Mouse (Mus musculus): Measurements from ENCODE around the gene Serpina3a.

The Serpina3a gene

DNA sequence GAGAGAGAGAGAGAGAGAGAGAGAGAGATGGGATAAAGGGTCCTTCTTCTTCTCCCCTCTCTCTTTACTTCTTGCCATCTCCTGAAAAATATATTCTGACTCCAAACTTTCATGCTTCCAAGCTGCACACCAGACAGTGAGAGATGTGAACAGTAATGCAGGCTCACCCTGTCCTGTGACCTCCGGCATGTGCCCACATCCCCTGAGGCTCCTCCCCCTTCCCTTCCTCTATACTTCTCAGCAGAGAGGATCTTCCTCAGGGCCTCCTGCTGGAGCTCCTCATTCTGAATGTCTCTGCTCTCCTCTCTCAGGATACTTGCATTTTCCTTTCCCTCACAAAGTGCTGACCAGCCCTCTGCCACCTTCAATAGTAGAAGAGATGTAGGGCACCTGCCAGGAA lies 29.9 kb downstream of the Serpina3a start:
- no peak for DNase-seq (ENCODE audit: low spot score in 2 of 2)

- no peak for DNase-seq (ENCODE audit: low spot score in 2 of 2)
Measured at GRCm38 (mm10) chr12:104143286-104143685, 30.8 kb downstream of the Serpina3a start.

GRCm38 (mm10) chr12:104145571-104145970 lies 33.0 kb downstream of the Serpina3a start:
- DNase-seq (ENCODE audit: low spot score in 2 of 2) = no peak

DNA sequence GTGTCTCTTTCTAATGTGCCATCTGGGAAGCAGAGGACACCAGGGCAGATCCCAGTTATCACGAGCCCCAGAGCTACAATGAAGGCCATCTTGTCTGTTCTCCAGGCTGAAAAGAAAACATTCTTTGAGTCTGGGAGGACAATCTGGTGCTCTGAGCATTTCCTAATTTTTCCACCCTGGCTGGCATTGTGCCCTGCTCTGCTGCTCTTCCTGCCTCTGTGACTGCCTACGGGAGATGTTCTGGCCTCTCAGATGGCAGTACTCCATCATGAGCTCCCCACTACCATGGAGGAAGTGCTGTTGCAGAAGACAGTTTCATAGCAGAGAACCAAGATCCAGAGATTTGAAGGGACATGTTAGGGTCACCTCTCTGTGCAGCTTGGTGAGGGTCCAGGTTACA lies 39.5 kb downstream of the Serpina3a start:
- DNase-seq (ENCODE audit: low spot score in 2 of 2) = no peak

- DNase-seq (ENCODE audit: low spot score in 2 of 2) = no peak
Measured at GRCm38 (mm10) chr12:104153041-104153645, 40.6 kb downstream of the Serpina3a start.

DNA sequence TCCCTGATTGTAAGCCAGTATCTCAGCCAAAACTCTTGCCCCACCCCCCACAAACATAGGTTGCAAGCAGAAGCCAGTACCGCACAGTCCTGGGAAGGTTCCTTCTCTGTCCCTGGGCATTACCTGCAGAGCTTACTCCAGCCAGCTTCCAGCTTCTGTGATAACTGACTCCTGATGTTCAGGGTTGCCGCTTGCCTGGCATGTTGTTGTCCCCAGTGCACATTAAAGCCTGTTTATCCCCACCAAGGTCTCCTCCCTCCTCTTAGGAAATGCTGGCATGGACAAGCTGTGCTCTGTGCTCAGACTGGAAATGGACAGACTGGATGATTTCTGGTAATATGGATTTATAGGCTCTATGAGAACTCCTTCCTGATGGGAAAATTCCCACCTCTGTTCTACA lies 41.1 kb downstream of the Serpina3a start, which contains the start of gene Serpina3c:
Serpina3c (minus strand) TSS at position 215 of the 400 bp plus-strand sequence.
- DNase-seq (ENCODE audit: low spot score in 2 of 2) = no peak
